Mouse (Mus musculus): Measurements from ENCODE around the gene Cd320. TPM values are rescaled to one million over a fixed set of nuclear protein-coding genes. Genes with fewer than 3 reads are reported as not detected.
"Not testable (repeated sequence)": the region's sequence is repeated elsewhere in the genome, so short reads cannot be mapped to it uniquely, and the experiment has no call there.

The Cd320 gene
- total and polyA plus RNA-seq, 3 experiments: 45.6 to 48.5 TPM; not detected in 1

DNA sequence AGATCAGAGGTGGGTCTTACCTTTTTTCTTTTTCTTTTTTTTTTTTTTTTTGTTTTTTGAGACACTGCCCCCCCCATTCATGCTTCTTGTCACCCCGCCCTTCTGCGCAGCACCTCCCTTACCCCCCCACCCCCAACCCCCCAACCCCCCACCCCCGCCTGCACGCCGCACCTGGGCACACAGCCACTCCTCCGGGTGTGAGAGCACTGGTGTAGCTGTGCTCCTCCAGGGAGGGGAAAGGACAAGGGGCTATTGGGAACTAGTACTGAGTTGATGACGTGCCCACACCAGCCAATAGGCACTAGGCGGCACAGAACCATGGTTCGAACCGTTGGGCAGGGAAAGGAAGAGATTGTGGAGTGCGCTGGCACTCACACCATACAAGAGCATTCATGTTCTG lies 31.5 kb downstream of the Cd320 start:
- H3K4me1 ChIP-seq (ENCODE audit: control insufficient read depth in 1 of 2, insufficient read depth in 2 of 2, low read length in 2 of 2): no peaks in the 10 kb centered on the region
- TF ChIP-seq GABPA (IDR thresholded peaks at IDR 0.05; ENCODE audit: low read depth, low read length) (no peak), GATA1 (IDR thresholded peaks at IDR 0.05; ENCODE audit: low read depth, low read length) (no peak), ELF1 (IDR thresholded peaks at IDR 0.05; ENCODE audit: low read depth, low read length) (no peak), MEF2A (IDR thresholded peaks at IDR 0.05; ENCODE audit: extremely low read depth, insufficient replicate concordance, low read depth, low read length, poor library complexity, severe bottlenecking) (no peak), UBTF (IDR thresholded peaks at IDR 0.05; ENCODE audit: borderline replicate concordance, insufficient read depth, low read depth, low read length) (no peak), CHD1 (IDR thresholded peaks at IDR 0.05; ENCODE audit: low read depth, low read length) (no peak)
- no peak overlapping the region for H3K9ac ChIP-seq (ENCODE audit: control insufficient read depth, low read depth, low read length, poor library complexity, severe bottlenecking)
- H3K36me3 ChIP-seq (ENCODE audit: control insufficient read depth in 1 of 2, insufficient read depth in 2 of 2, low read length in 2 of 2): no peaks in the 10 kb centered on the region; a peak in 1 of 4 replicates
- no peak overlapping the region for H3K27ac ChIP-seq (ENCODE audit: control insufficient read depth, low read depth, low read length)
- H3K27me3 ChIP-seq (ENCODE audit: control insufficient read depth in 1 of 2, insufficient read depth in 2 of 2, low read length in 2 of 2): no peaks in the 10 kb centered on the region
- no peaks in the 10 kb centered on the region for H3K79me2 ChIP-seq (ENCODE audit: control insufficient read depth, insufficient read depth, low read length, poor library complexity)
- DNase-seq (ENCODE audit: low read depth, low spot score): no peak
- H3K9me3 ChIP-seq (replicated peaks; ENCODE audit: insufficient read depth, low read length): no peaks in the 10 kb centered on the region
- H3K4me3 ChIP-seq (ENCODE audit: control insufficient read depth in 1 of 2, insufficient read depth in 1 of 2, low read depth in 2 of 2, low read length in 2 of 2): no peak overlapping the region

DNA sequence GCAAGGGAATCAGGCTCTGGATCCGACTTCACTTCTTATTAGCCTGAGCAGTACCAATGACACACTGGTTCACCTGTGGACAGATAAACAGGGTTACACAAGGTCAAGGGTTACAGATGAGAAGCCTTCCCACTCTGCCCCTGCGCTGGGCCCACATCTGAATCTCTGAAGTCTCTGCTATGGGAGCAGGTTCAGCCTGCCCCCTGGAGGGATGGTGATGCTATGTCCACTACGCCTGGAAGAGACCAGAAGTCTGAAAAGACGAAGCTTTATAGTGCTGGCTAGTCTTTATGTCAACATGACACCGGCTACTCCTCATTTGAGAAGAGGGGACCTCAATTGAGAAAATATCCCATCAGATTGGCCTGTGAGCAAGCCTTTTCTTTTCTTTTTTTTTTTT lies 32.9 kb downstream of the Cd320 start:
- not testable (repeated sequence) for H3K9me3 ChIP-seq (replicated peaks; ENCODE audit: insufficient read depth, low read length); H3K9ac ChIP-seq (ENCODE audit: control insufficient read depth, low read depth, low read length, poor library complexity, severe bottlenecking); DNase-seq (ENCODE audit: low read depth, low spot score); H3K27ac ChIP-seq (ENCODE audit: control insufficient read depth, low read depth, low read length); H3K4me3 ChIP-seq (ENCODE audit: control insufficient read depth in 1 of 2, insufficient read depth in 1 of 2, low read depth in 2 of 2, low read length in 2 of 2); H3K36me3 ChIP-seq (ENCODE audit: control insufficient read depth in 1 of 2, insufficient read depth in 2 of 2, low read length in 2 of 2); H3K27me3 ChIP-seq (ENCODE audit: control insufficient read depth in 1 of 2, insufficient read depth in 2 of 2, low read length in 2 of 2); H3K79me2 ChIP-seq (ENCODE audit: control insufficient read depth, insufficient read depth, low read length, poor library complexity); H3K4me1 ChIP-seq (ENCODE audit: control insufficient read depth in 1 of 2, insufficient read depth in 2 of 2, low read length in 2 of 2)
- TF ChIP-seq RAD21 (IDR thresholded peaks at IDR 0.05; ENCODE audit: low read depth, low read length): peak; percentile 1; the same call in 1 of the 2 replicates
- TF ChIP-seq SMC3 (IDR thresholded peaks at IDR 0.05; ENCODE audit: low read depth, low read length): 0 out of 2 replicates have a peak, but pooled peaks have one; percentile 7
- peak in 2 of 3 experiments; percentile 17 to 25; a peak in 1 of 6 replicates for TF ChIP-seq CTCF (IDR thresholded peaks at IDR 0.05 in 2 of 3, conservative IDR thresholded peaks at IDR 0.05 in 1 of 3; ENCODE audit: control insufficient read depth in 1 of 3, insufficient read depth in 1 of 3, low read depth in 2 of 3, low read length in 3 of 3, poor library complexity in 1 of 3, severe bottlenecking in 1 of 3)

DNA sequence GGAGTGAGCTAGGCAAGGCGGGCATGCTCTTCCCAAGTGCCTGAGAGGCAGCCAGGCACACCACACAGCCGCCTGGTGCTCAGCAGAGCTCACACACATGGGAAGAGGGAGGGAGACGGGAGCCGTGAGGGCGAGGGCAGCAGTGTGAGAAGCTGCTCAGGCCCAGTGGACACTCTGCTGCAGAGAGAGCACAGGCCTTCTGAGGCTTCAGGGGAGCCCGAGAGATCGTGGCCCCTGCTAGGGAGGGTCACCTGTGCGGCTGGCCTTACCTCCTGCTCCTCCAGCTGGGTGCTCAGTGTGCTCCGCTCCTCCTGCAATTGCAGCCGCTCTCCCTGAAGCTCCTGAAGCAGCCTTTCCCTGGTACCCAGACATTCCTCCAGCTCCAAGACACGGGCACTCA lies 41.4 kb downstream of the Cd320 start:
- peaks cover 2 to 13% of the 10 kb centered on the region in 2 experiments; a peak in 3 of 4 replicates for H3K36me3 ChIP-seq (ENCODE audit: control insufficient read depth in 1 of 2, insufficient read depth in 2 of 2, low read length in 2 of 2)
- not testable (repeated sequence) for H3K4me3 ChIP-seq (ENCODE audit: control insufficient read depth in 1 of 2, insufficient read depth in 1 of 2, low read depth in 2 of 2, low read length in 2 of 2); H3K27me3 ChIP-seq (ENCODE audit: control insufficient read depth in 1 of 2, insufficient read depth in 2 of 2, low read length in 2 of 2); H3K9ac ChIP-seq (ENCODE audit: control insufficient read depth, low read depth, low read length, poor library complexity, severe bottlenecking); DNase-seq (ENCODE audit: low read depth, low spot score); H3K9me3 ChIP-seq (replicated peaks; ENCODE audit: insufficient read depth, low read length); H3K27ac ChIP-seq (ENCODE audit: control insufficient read depth, low read depth, low read length)
- H3K79me2 ChIP-seq (ENCODE audit: control insufficient read depth, insufficient read depth, low read length, poor library complexity): peaks cover 18% of the 10 kb centered on the region
- peaks cover 4 to 14% of the 10 kb centered on the region in 2 experiments for H3K4me1 ChIP-seq (ENCODE audit: control insufficient read depth in 1 of 2, insufficient read depth in 2 of 2, low read length in 2 of 2)

DNA sequence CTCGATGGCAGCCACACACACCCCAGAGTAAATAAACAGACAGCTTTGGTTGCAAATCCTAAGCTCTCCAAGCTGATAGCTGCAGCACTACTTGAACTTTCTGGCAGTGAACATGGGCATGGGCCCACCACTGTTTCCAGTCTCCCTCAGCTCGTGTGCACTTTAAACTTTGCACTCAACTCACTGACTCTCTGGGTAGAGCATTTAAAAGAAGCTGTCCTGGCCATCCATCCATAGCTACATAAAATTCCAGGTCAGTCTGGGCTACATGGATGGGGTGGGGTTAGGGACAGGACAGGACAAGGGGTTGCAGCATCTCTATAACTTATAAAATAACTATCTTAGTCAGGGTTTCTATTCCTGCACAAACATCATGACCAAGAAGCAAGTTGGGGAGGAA lies 44.9 kb downstream of the Cd320 start:
- Histone ChIP-seq H3K79me2 (ENCODE audit: control insufficient read depth, insufficient read depth, low read length, poor library complexity) (peaks cover 27% of the 10 kb centered on the region), H3K36me3 (ENCODE audit: control insufficient read depth in 1 of 2, insufficient read depth in 2 of 2, low read length in 2 of 2) (peaks cover 2 to 16% of the 10 kb centered on the region in 2 experiments; a peak in 3 of 4 replicates), H3K4me1 (ENCODE audit: control insufficient read depth in 1 of 2, insufficient read depth in 2 of 2, low read length in 2 of 2) (peaks cover 4 to 18% of the 10 kb centered on the region in 2 experiments)
- not testable (repeated sequence) for H3K9ac ChIP-seq (ENCODE audit: control insufficient read depth, low read depth, low read length, poor library complexity, severe bottlenecking); DNase-seq (ENCODE audit: low read depth, low spot score); H3K27me3 ChIP-seq (ENCODE audit: control insufficient read depth in 1 of 2, insufficient read depth in 2 of 2, low read length in 2 of 2); H3K9me3 ChIP-seq (replicated peaks; ENCODE audit: insufficient read depth, low read length); H3K4me3 ChIP-seq (ENCODE audit: control insufficient read depth in 1 of 2, insufficient read depth in 1 of 2, low read depth in 2 of 2, low read length in 2 of 2); H3K27ac ChIP-seq (ENCODE audit: control insufficient read depth, low read depth, low read length)

Measured in MEL (cell line).